Mouse (Mus musculus): Measurements from ENCODE around the gene Lemd2. TPM values are rescaled to one million over a fixed set of nuclear protein-coding genes. Genes with fewer than 3 reads are reported as not detected.

Gene Lemd2
- polyA plus RNA-seq, 1 experiment from 2014 or later: 24.0 TPM

- no peaks in the 10 kb centered on the region for H3K36me3 ChIP-seq
- 75% methylated on average over 12 of the region's 12 CpGs for WGBS
- no peak overlapping the region for H3K27ac ChIP-seq
- H3K9me3 ChIP-seq: no peaks in the 10 kb centered on the region
- no peaks in the 10 kb centered on the region for H3K27me3 ChIP-seq
- no peak overlapping the region for H3K9ac ChIP-seq (replicated peaks)
- no peak overlapping the region for H3K4me2 ChIP-seq (replicated peaks)
- peaks cover 19% of the 10 kb centered on the region for H3K4me1 ChIP-seq (replicated peaks)
- no peak overlapping the region for H3K4me3 ChIP-seq (replicated peaks)
- no peak for ATAC-seq
Observed at GRCm38 (mm10) chr17:27179681-27180280, 24.5 kb downstream of the Lemd2 start.

GRCm38 (mm10) chr17:27178427-27179177, 25.7 kb downstream of the Lemd2 start:
- no peak for ATAC-seq
- Histone ChIP-seq H3K27ac (no peak overlapping the region), H3K4me3 (replicated peaks) (no peak overlapping the region), H3K36me3 (no peaks in the 10 kb centered on the region), H3K9ac (replicated peaks) (no peak overlapping the region), H3K4me1 (replicated peaks) (peaks cover 19% of the 10 kb centered on the region), H3K9me3 (no peaks in the 10 kb centered on the region), H3K4me2 (replicated peaks) (no peak overlapping the region), H3K27me3 (no peaks in the 10 kb centered on the region)
- WGBS: 88% methylated on average over 17 of the region's 17 CpGs

- 94% methylated on average over 9 of the region's 9 CpGs for WGBS
- no peaks in the 10 kb centered on the region for H3K9me3 ChIP-seq
- H3K27me3 ChIP-seq: no peaks in the 10 kb centered on the region
- no peak overlapping the region for H3K9ac ChIP-seq (replicated peaks)
- H3K4me2 ChIP-seq (replicated peaks): no peak overlapping the region
- no peak overlapping the region for H3K4me3 ChIP-seq (replicated peaks)
- no peak for ATAC-seq
- H3K27ac ChIP-seq: no peak overlapping the region
- no peaks in the 10 kb centered on the region for H3K36me3 ChIP-seq
- peaks cover 19% of the 10 kb centered on the region for H3K4me1 ChIP-seq (replicated peaks)
Observed at GRCm38 (mm10) chr17:27178019-27178418, 26.2 kb downstream of the Lemd2 start.

DNA sequence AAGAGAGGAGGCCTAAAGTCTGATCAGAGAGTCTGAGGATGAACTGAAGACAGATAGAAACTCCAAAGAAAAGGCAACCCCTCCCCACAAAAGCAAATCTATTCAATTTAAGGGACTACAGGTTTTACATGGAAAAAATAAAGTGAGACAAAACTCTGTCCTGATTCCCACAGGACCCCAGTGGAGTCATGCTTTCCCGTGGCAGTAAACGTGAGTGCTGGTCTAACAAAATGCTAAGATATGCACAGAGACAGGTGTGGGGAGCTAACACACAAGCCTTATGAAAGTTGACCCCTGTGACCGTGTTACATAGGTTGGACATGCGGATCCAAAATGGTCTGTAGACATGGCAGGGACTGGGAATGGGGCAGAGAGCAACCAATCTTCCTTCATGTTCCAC, 27.5 kb downstream of the Lemd2 start:
- no peaks in the 10 kb centered on the region for H3K36me3 ChIP-seq
- no peak overlapping the region for H3K9ac ChIP-seq (replicated peaks)
- no peak overlapping the region for H3K4me2 ChIP-seq (replicated peaks)
- 93% methylated on average over 4 of the region's 4 CpGs for WGBS
- no peak overlapping the region for H3K27ac ChIP-seq
- no peaks in the 10 kb centered on the region for H3K9me3 ChIP-seq
- H3K4me1 ChIP-seq (replicated peaks): peaks cover 19% of the 10 kb centered on the region
- no peak for ATAC-seq
- no peak overlapping the region for H3K4me3 ChIP-seq (replicated peaks)
- H3K27me3 ChIP-seq: no peaks in the 10 kb centered on the region

DNA sequence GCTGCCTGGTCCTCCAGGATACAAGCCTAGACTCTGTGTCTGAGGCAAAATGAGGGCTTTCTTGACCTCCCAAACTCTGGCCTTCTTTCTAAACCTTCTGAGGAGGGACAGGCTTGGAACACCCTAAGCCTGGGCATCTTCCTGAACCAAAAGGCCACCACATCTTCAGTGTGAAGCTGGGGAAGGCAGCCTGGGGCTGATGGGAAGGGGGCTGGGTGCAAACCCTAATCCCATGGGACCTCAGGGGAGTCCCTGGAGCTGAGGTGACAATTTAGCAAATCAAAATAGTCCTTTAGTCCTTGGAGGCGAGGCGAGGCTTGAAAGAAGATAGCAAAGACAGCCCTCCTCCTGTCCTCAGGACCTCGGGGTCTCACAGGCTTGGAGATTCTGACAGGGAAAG, 28.0 kb downstream of the Lemd2 start:
- Histone ChIP-seq H3K9me3 (no peaks in the 10 kb centered on the region), H3K9ac (replicated peaks) (no peak overlapping the region), H3K27me3 (no peaks in the 10 kb centered on the region), H3K4me1 (replicated peaks) (peaks cover 19% of the 10 kb centered on the region), H3K27ac (no peak overlapping the region), H3K4me2 (replicated peaks) (no peak overlapping the region), H3K4me3 (replicated peaks) (no peak overlapping the region), H3K36me3 (no peaks in the 10 kb centered on the region)
- no peak for ATAC-seq
- 67% methylated on average over 3 of the region's 3 CpGs for WGBS

DNA sequence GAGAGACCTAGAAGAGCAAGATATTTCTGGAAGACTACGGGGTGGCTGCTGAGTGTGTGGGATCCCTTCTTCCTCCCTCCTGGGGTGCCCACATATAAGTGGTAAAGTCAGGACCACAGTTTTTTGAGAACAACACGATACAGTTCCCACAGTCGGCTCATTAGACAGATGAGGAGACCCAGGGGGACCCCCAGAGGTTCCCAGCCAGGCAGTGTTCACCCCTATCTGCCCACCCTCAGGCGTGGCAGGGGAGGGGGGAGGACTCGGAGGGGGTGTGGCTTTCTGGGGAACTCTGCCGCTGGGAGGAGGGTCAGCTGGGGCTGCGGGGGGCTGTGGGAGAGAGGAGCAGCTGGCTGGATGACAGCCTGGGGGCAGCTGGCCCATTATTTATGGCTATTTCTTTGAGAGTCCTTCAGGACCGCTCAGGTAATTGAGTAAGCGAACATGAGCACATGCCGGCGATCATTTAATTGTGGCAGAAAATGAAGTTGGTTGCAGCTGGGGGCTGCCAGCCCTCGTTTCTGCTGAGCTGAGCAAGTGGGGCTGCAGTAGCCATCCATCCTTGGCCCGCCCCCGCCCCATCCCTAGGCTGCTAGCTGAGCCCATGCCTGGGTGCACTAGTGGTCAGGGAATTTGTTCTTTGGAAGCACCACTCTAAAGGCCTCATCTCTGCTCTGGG, 28.9 kb downstream of the Lemd2 start:
- peak; percentile 75 for ATAC-seq
- Histone ChIP-seq H3K27ac (peak overlapping the region; percentile 69), H3K4me2 (replicated peaks) (no peak overlapping the region), H3K4me3 (replicated peaks) (no peak overlapping the region), H3K4me1 (replicated peaks) (peaks cover 19% of the 10 kb centered on the region), H3K9ac (replicated peaks) (peak overlapping the region; percentile 14; the same call in 1 of the 2 replicates), H3K27me3 (no peaks in the 10 kb centered on the region), H3K9me3 (no peaks in the 10 kb centered on the region), H3K36me3 (no peaks in the 10 kb centered on the region)
- WGBS: 30% methylated on average over 14 of the region's 14 CpGs

- ATAC-seq: no peak
- no peak overlapping the region for H3K4me2 ChIP-seq (replicated peaks)
- peaks cover 19% of the 10 kb centered on the region for H3K4me1 ChIP-seq (replicated peaks)
- no peaks in the 10 kb centered on the region for H3K9me3 ChIP-seq
- H3K27me3 ChIP-seq: no peaks in the 10 kb centered on the region
- no peak overlapping the region for H3K4me3 ChIP-seq (replicated peaks)
- H3K27ac ChIP-seq: no peak overlapping the region
- no peak overlapping the region for H3K9ac ChIP-seq (replicated peaks)
- WGBS: 84% methylated on average over 3 of the region's 3 CpGs
- no peaks in the 10 kb centered on the region for H3K36me3 ChIP-seq
Observed at GRCm38 (mm10) chr17:27173715-27174114, 30.6 kb downstream of the Lemd2 start.

DNA sequence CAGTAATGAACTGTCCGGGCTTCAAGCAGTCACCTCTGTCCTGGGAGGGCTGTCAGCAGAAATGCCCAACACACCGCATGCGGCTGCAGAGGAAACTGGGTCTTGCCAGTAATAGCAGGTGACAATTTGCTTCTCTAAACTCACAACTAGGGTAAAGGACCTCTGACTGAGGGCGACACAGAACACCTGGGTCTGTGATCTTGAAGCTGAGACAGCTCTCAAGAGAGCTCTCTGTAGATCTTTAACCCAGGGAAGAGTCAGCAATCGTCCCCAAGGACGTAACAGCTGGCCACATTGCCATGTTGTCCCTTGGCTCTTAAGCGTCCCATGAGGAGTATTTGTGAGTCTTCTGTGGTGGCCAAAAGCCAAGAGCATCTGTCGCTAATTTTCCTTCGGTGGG, 31.8 kb downstream of the Lemd2 start:
- Histone ChIP-seq H3K9ac (replicated peaks) (no peak overlapping the region), H3K27me3 (no peaks in the 10 kb centered on the region), H3K36me3 (no peaks in the 10 kb centered on the region), H3K4me2 (replicated peaks) (no peak overlapping the region), H3K4me3 (replicated peaks) (no peak overlapping the region), H3K4me1 (replicated peaks) (peaks cover 19% of the 10 kb centered on the region), H3K27ac (no peak overlapping the region), H3K9me3 (no peaks in the 10 kb centered on the region)
- 87% methylated on average over 9 of the region's 9 CpGs for WGBS
- ATAC-seq: no peak

GRCm38 (mm10) chr17:27171121-27171520, 33.1 kb downstream of the Lemd2 start:
- no peak overlapping the region for H3K4me2 ChIP-seq (replicated peaks)
- no peaks in the 10 kb centered on the region for H3K9me3 ChIP-seq
- H3K4me1 ChIP-seq (replicated peaks): peaks cover 11% of the 10 kb centered on the region
- no peaks in the 10 kb centered on the region for H3K27me3 ChIP-seq
- no peak overlapping the region for H3K27ac ChIP-seq
- H3K9ac ChIP-seq (replicated peaks): no peak overlapping the region
- ATAC-seq: no peak
- no peak overlapping the region for H3K4me3 ChIP-seq (replicated peaks)
- no peaks in the 10 kb centered on the region for H3K36me3 ChIP-seq
- 73% methylated on average over 5 of the region's 5 CpGs for WGBS

GRCm38 (mm10) chr17:27169952-27170695, 34.1 kb downstream of the Lemd2 start:
- Histone ChIP-seq H3K9me3 (no peaks in the 10 kb centered on the region), H3K4me1 (replicated peaks) (peaks cover 1% of the 10 kb centered on the region), H3K4me3 (replicated peaks) (no peak overlapping the region), H3K9ac (replicated peaks) (no peak overlapping the region), H3K36me3 (no peaks in the 10 kb centered on the region), H3K27me3 (no peaks in the 10 kb centered on the region), H3K4me2 (replicated peaks) (no peak overlapping the region), H3K27ac (no peak overlapping the region)
- ATAC-seq: no peak
- 76% methylated on average over 11 of the region's 11 CpGs for WGBS

GRCm38 (mm10) chr17:27168569-27168968, 35.7 kb downstream of the Lemd2 start:
- Histone ChIP-seq H3K4me3 (replicated peaks) (no peak overlapping the region), H3K4me1 (replicated peaks) (no peaks in the 10 kb centered on the region), H3K36me3 (no peaks in the 10 kb centered on the region), H3K4me2 (replicated peaks) (no peak overlapping the region), H3K27me3 (no peaks in the 10 kb centered on the region), H3K9me3 (no peaks in the 10 kb centered on the region), H3K27ac (no peak overlapping the region), H3K9ac (replicated peaks) (no peak overlapping the region)
- no peak for ATAC-seq
- 96% methylated on average over 4 of the region's 4 CpGs for WGBS

GRCm38 (mm10) chr17:27167545-27167944, 36.7 kb downstream of the Lemd2 start, which contains the start of gene Ip6k3:
TSS of gene Ip6k3 (minus strand) at chr17:27167795.
- Histone ChIP-seq H3K4me3 (replicated peaks) (no peak within 1 kb of the TSS), H3K36me3 (no peaks in the 10 kb centered on the region), H3K4me1 (replicated peaks) (0 out of 2 replicates have a peak, but pooled peaks cover 5% of the 10 kb centered on the region), H3K4me2 (replicated peaks) (no peak within 1 kb of the TSS), H3K27ac (no peak within 1 kb of the TSS), H3K27me3 (no peaks in the 10 kb centered on the region), H3K9ac (replicated peaks) (no peak within 1 kb of the TSS), H3K9me3 (no peaks in the 10 kb centered on the region)
- ATAC-seq: no peak
- 66% methylated on average over 4 of the region's 4 CpGs for WGBS
